Mouse (Mus musculus): Measurements from ENCODE around the gene BC147527. TPM values are rescaled to one million over a fixed set of nuclear protein-coding genes. Genes with fewer than 3 reads are reported as not detected.
"Not testable (repeated sequence)": the region's sequence is repeated elsewhere in the genome, so short reads cannot be mapped to it uniquely, and the experiment has no call there.

The BC147527 gene
- polyA plus RNA-seq, 1 experiment from 2014 or later, result not detected

- 74% methylated on average over 4 of the region's 4 CpGs for WGBS
- no peaks in the 10 kb centered on the region for H3K27me3 ChIP-seq (ENCODE audit: insufficient read depth, low read length)
- ATAC-seq (ENCODE audit: low FRiP score, low TSS enrichment), result no peak
Observed at GRCm38 (mm10) chr13:120310749-120311148, 10.6 kb downstream of the BC147527 start.

GRCm38 (mm10) chr13:120313584-120313983, 13.4 kb downstream of the BC147527 start:
- Histone ChIP-seq H3K27me3 (ENCODE audit: insufficient read depth, low read length) (no peaks in the 10 kb centered on the region), H3K4me3 (ENCODE audit: low read length) (no peak overlapping the region), H3K9me3 (ENCODE audit: low read length) (no peaks in the 10 kb centered on the region), H3K4me2 (replicated peaks; ENCODE audit: low read depth, low read length) (no peak overlapping the region), H3K4me1 (ENCODE audit: insufficient read depth, low read length) (no peaks in the 10 kb centered on the region), H3K27ac (ENCODE audit: low read length) (no peak overlapping the region), H3K9ac (replicated peaks; ENCODE audit: low read length) (no peak overlapping the region), H3K36me3 (ENCODE audit: insufficient read depth, low read length) (no peaks in the 10 kb centered on the region)
- no peak for ATAC-seq (ENCODE audit: low FRiP score, low TSS enrichment)
- 47% methylated on average over 14 of the region's 14 CpGs for WGBS

More at GRCm38 (mm10) chr13:120310749-120311148, 10.6 kb downstream of the BC147527 start:
- H3K4me3 ChIP-seq (ENCODE audit: low read length), result no peak overlapping the region
- no peaks in the 10 kb centered on the region for H3K36me3 ChIP-seq (ENCODE audit: insufficient read depth, low read length)
- no peak overlapping the region for H3K9ac ChIP-seq (replicated peaks; ENCODE audit: low read length)
- no peaks in the 10 kb centered on the region for H3K9me3 ChIP-seq (ENCODE audit: low read length)
- no peak overlapping the region for H3K4me2 ChIP-seq (replicated peaks; ENCODE audit: low read depth, low read length)
- H3K4me1 ChIP-seq (ENCODE audit: insufficient read depth, low read length), result no peaks in the 10 kb centered on the region
- no peak overlapping the region for H3K27ac ChIP-seq (ENCODE audit: low read length)

GRCm38 (mm10) chr13:120316578-120316977, 16.4 kb downstream of the BC147527 start, which contains the start of gene Tcstv3:
Tcstv3 (plus strand) TSS chr13:120316878.
- WGBS, result 70% methylated on average over 3 of the region's 3 CpGs
- not testable (repeated sequence) for H3K4me2 ChIP-seq (replicated peaks; ENCODE audit: low read depth, low read length); H3K9ac ChIP-seq (replicated peaks; ENCODE audit: low read length); H3K36me3 ChIP-seq (ENCODE audit: insufficient read depth, low read length); H3K4me1 ChIP-seq (ENCODE audit: insufficient read depth, low read length); H3K27ac ChIP-seq (ENCODE audit: low read length); H3K4me3 ChIP-seq (ENCODE audit: low read length); H3K9me3 ChIP-seq (ENCODE audit: low read length); H3K27me3 ChIP-seq (ENCODE audit: insufficient read depth, low read length); ATAC-seq (ENCODE audit: low FRiP score, low TSS enrichment)

- 61% methylated on average over 3 of the region's 3 CpGs for WGBS
- no peaks in the 10 kb centered on the region for H3K4me1 ChIP-seq (ENCODE audit: insufficient read depth, low read length)
- no peak for ATAC-seq (ENCODE audit: low FRiP score, low TSS enrichment)
Observed at GRCm38 (mm10) chr13:120320183-120320582, 20.0 kb downstream of the BC147527 start.

GRCm38 (mm10) chr13:120320721-120321120, 20.5 kb downstream of the BC147527 start:
- no peak for ATAC-seq (ENCODE audit: low FRiP score, low TSS enrichment)

More at GRCm38 (mm10) chr13:120320183-120320582, 20.0 kb downstream of the BC147527 start:
- H3K9me3 ChIP-seq (ENCODE audit: low read length), result no peaks in the 10 kb centered on the region
- no peak overlapping the region for H3K4me2 ChIP-seq (replicated peaks; ENCODE audit: low read depth, low read length)
- H3K27me3 ChIP-seq (ENCODE audit: insufficient read depth, low read length), result no peaks in the 10 kb centered on the region
- no peak overlapping the region for H3K9ac ChIP-seq (replicated peaks; ENCODE audit: low read length)
- H3K36me3 ChIP-seq (ENCODE audit: insufficient read depth, low read length), result no peaks in the 10 kb centered on the region
- H3K27ac ChIP-seq (ENCODE audit: low read length), result no peak overlapping the region
- no peak overlapping the region for H3K4me3 ChIP-seq (ENCODE audit: low read length)

More at GRCm38 (mm10) chr13:120320721-120321120, 20.5 kb downstream of the BC147527 start:
- Histone ChIP-seq H3K4me1 (ENCODE audit: insufficient read depth, low read length) (no peaks in the 10 kb centered on the region), H3K4me3 (ENCODE audit: low read length) (no peak overlapping the region), H3K9me3 (ENCODE audit: low read length) (no peaks in the 10 kb centered on the region), H3K4me2 (replicated peaks; ENCODE audit: low read depth, low read length) (no peak overlapping the region), H3K36me3 (ENCODE audit: insufficient read depth, low read length) (no peaks in the 10 kb centered on the region), H3K27me3 (ENCODE audit: insufficient read depth, low read length) (no peaks in the 10 kb centered on the region), H3K9ac (replicated peaks; ENCODE audit: low read length) (no peak overlapping the region), H3K27ac (ENCODE audit: low read length) (no peak overlapping the region)
- WGBS, result 92% methylated on average over 1 of the region's 1 CpGs

Other genes starting within 250 kb of the BC147527 start
- not detected in 2 replicates for gene Gm21188, start 248.2 kb upstream of the BC147527 start, polyA plus RNA-seq (2015; fragmentation: Nextera tagmentation; extraction: Ambion mirVana)
- not detected in 2 replicates for gene Gm20767, start 160.1 kb upstream of the BC147527 start, polyA plus RNA-seq (2015; fragmentation: Nextera tagmentation; extraction: Ambion mirVana)
- gene Gm21818, start 128.0 kb upstream of the BC147527 start, polyA plus RNA-seq (2015; fragmentation: Nextera tagmentation; extraction: Ambion mirVana), result not detected in 2 replicates
- gene Gm21762, start 84.4 kb upstream of the BC147527 start, polyA plus RNA-seq (2015; fragmentation: Nextera tagmentation; extraction: Ambion mirVana), result not detected in 2 replicates
- not detected in 2 replicates for gene Gm21731, start 61.3 kb upstream of the BC147527 start, polyA plus RNA-seq (2015; fragmentation: Nextera tagmentation; extraction: Ambion mirVana)
- not detected in 2 replicates for gene AF067061, start 37.3 kb upstream of the BC147527 start, polyA plus RNA-seq (2015; fragmentation: Nextera tagmentation; extraction: Ambion mirVana)
- gene Tcstv3, start 16.5 kb downstream of the BC147527 start, polyA plus RNA-seq (2015; fragmentation: Nextera tagmentation; extraction: Ambion mirVana), result not detected in 2 replicates